In the genomic region with DNA sequence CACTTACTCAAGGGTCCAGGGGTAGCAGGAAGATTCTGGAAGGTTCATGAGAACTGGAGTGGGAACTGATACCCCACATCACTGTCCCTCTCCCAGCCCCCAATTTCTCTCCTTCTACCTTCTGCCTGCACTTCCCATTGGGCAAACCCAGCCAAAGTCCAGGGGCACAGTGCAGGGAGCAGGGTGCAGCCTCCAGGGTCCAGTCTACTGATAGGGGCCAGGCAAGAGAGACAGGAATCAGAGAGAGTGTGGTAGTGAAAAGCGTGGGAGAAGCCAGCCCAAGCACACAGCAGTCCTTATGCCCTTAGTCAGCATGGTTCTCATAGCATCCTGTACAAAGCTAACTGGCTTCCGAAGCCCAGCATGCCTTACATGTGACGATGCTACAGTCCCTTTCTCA, we compare ENCODE assay signal across 17 mouse cellular contexts.
"Had no signal": no experiment of that assay in that cellular context is flagged by ENCODE, and none has a peak within 500 bp of the region (broad histone marks: within the 10 kb centered on the region; RNA-seq: fewer than 3 reads in every experiment).

No protein-coding gene starts in this region.

- ATAC-seq: lung, postnatal 0 days had no signal

- H3K4me2 ChIP-seq: limb, embryonic 12.5 days; limb, embryonic 15.5 days; liver, embryonic 15.5 days; lung, embryonic 14.5 days had no signal

- H3K27me3 ChIP-seq: limb, embryonic 15.5 days; liver, embryonic 15.5 days had no signal

- H3K27ac ChIP-seq: limb, embryonic 15.5 days; liver, embryonic 15.5 days; macrophage; stomach, postnatal 0 days had no signal

- H3K9me3 ChIP-seq: limb, embryonic 12.5 days; limb, embryonic 15.5 days; liver, embryonic 15.5 days had no signal

- H3K4me1 ChIP-seq: liver, embryonic 15.5 days had no signal

- H3K4me3 ChIP-seq: limb, embryonic 12.5 days; limb, embryonic 15.5 days; liver, embryonic 15.5 days had no signal

- H3K9ac ChIP-seq: limb, embryonic 12.5 days; limb, embryonic 15.5 days; liver, embryonic 15.5 days; lung, embryonic 14.5 days had no signal

- DNase-seq: kidney, adult 8-10 months; kidney, postnatal 14 days; kidney, postnatal 4 days; left cerebral cortex, postnatal 4 days; lung, embryonic 14.5 days; midbrain, embryonic 14.5 days; right cerebral cortex, postnatal 14 days; right cerebral cortex, postnatal 4 days; thymus, adult 2 months; thymus, postnatal 14 days; thymus, postnatal 4 days had no signal

- H3K36me3 ChIP-seq: limb, embryonic 12.5 days; limb, embryonic 15.5 days; liver, embryonic 15.5 days had no signal
